Mouse (Mus musculus) lung, postnatal 0 days (tissue): Measurements from ENCODE around the gene Acot1.
A peak's percentile ranks its signal among the peaks of the same experiment; 100 is the strongest.

Source experiments
- CTCF ChIP-seq: IDR thresholded peaks from 2 replicates; pipeline ENCODE4 v1.5.1; 2016; ENCODE audit warnings: antibody characterized with exemption, mild to moderate bottlenecking
- EP300 ChIP-seq: IDR thresholded peaks from 2 replicates; pipeline ENCODE4 v1.6.1; 2016; ENCODE audit warnings: antibody characterized with exemption, mild to moderate bottlenecking, control low read depth

DNA sequence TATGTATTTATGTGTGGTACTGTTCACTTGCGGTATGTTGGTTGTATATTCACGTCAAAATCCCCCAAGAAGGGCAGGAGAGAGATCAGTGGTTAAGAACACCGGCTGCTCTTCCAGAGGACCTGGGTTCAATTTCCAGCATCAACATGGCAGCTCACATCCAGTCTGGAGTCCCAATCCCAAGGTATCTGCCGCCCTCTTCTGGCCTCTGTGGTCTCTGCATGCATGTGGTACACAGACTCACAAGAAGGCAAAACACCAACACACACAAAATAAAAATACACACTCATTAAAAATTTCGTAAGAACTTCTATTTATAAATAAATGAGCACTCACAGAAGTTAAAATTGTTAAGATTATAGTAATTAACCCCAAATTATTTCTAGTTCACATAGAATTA is 53.9 kb downstream of the Acot1 start:
- no peak for TF ChIP-seq EP300
- peak; percentile 50 for TF ChIP-seq CTCF
